ENCODE assay signal across 7 mouse cellular contexts in the genomic region with DNA sequence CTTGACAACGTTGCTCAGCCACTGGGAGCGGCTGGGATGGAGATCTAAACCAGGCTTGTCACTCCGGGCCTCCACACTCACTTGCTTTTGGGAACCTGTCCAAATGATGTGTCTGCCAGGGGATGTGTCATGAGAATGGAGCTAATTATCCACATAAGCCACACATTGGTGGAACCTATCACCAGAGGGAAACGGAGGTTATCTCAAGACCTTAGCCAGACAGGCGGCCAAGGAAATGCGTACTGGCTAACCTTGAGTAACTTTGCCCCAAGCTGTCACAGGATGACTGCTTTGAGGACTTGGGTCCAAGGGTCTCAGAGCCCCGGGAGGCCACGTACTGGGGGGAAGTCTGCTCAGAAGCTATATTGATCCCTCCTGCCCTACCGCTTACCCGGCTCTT. TPM values are rescaled to one million over a fixed set of nuclear protein-coding genes. Genes with fewer than 3 reads are reported as not detected.
DNase-seq lines count a peak whose midpoint lies in the region; ATAC-seq and TF ChIP-seq lines count a peak whose summit lies in the region.

No protein-coding gene starts in this region.

- peaks cover 14% of the 10 kb centered on the region for H3K27me3 ChIP-seq in embryonic facial prominence, embryonic 11.5 days (ENCODE audit: control insufficient read depth, insufficient read depth, low read length)
- no peaks in the 10 kb centered on the region for H3K27me3 ChIP-seq in heart, embryonic 12.5 days (replicated peaks)
- peaks cover 56% of the 10 kb centered on the region for H3K27me3 ChIP-seq in kidney, embryonic 15.5 days
- H3K27me3 ChIP-seq in lung, embryonic 14.5 days (ENCODE audit: insufficient read depth, low read length) = peaks cover 13% of the 10 kb centered on the region; the same call in 1 of the 2 replicates
- 0 out of 2 replicates have a peak, but pooled peaks cover 7% of the 10 kb centered on the region for H3K27me3 ChIP-seq in stomach, embryonic 16.5 days (ENCODE audit: control insufficient read depth, insufficient read depth, low read length)

- no peaks in the 10 kb centered on the region for H3K36me3 ChIP-seq in embryonic facial prominence, embryonic 11.5 days (replicated peaks; ENCODE audit: control insufficient read depth, insufficient read depth, low read depth, low read length)
- H3K36me3 ChIP-seq in heart, embryonic 12.5 days = no peaks in the 10 kb centered on the region
- H3K36me3 ChIP-seq in kidney, embryonic 15.5 days = no peaks in the 10 kb centered on the region
- H3K36me3 ChIP-seq in lung, embryonic 14.5 days (ENCODE audit: insufficient read depth) = no peaks in the 10 kb centered on the region
- no peaks in the 10 kb centered on the region for H3K36me3 ChIP-seq in stomach, embryonic 16.5 days (ENCODE audit: control insufficient read depth, insufficient read depth, low read length)

- TF ChIP-seq CTCF in lung, embryonic 14.5 days (IDR thresholded peaks at IDR 0.05; ENCODE audit: low read depth) = no peak

- 20% methylated on average over 10 of the region's 10 CpGs for WGBS in embryonic facial prominence, embryonic 11.5 days
- WGBS in heart, embryonic 12.5 days = 15% methylated on average over 10 of the region's 10 CpGs
- 29% methylated on average over 10 of the region's 10 CpGs for WGBS in kidney, embryonic 15.5 days
- WGBS in lung, embryonic 14.5 days = 18% methylated on average over 10 of the region's 10 CpGs
- 36% methylated on average over 10 of the region's 10 CpGs for WGBS in stomach, embryonic 16.5 days

- H3K27ac ChIP-seq in embryonic facial prominence, embryonic 11.5 days (replicated peaks; ENCODE audit: low read depth, low read length) = no peak overlapping the region
- H3K27ac ChIP-seq in heart, embryonic 12.5 days (ENCODE audit: poor library complexity, severe bottlenecking) = peak overlapping the region; percentile 86
- no peak overlapping the region for H3K27ac ChIP-seq in kidney, embryonic 15.5 days
- H3K27ac ChIP-seq in lung, embryonic 14.5 days (ENCODE audit: low read depth) = no peak overlapping the region
- H3K27ac ChIP-seq in stomach, embryonic 16.5 days (ENCODE audit: low read length) = no peak overlapping the region

- peak; percentile 15 for DNase-seq in ZHBTc4 (ENCODE audit: low read depth, low spot score)
- no peak for DNase-seq in embryonic facial prominence, embryonic 11.5 days (ENCODE audit: low spot score)
- DNase-seq in lung, embryonic 14.5 days = peak; percentile 81

- H3K4me3 ChIP-seq in embryonic facial prominence, embryonic 11.5 days (ENCODE audit: low read depth, low read length) = peak overlapping the region; percentile 56
- peak overlapping the region; percentile 78 for H3K4me3 ChIP-seq in heart, embryonic 12.5 days
- peak overlapping the region; percentile 68 for H3K4me3 ChIP-seq in kidney, embryonic 15.5 days (replicated peaks)
- peak overlapping the region; percentile 56 for H3K4me3 ChIP-seq in lung, embryonic 14.5 days (ENCODE audit: low read depth, low read length)
- H3K4me3 ChIP-seq in stomach, embryonic 16.5 days (replicated peaks; ENCODE audit: low read length) = peak overlapping the region; percentile 62

- no peaks in the 10 kb centered on the region for H3K9me3 ChIP-seq in embryonic facial prominence, embryonic 11.5 days (replicated peaks; ENCODE audit: control insufficient read depth, low read length)
- no peaks in the 10 kb centered on the region for H3K9me3 ChIP-seq in heart, embryonic 12.5 days (replicated peaks)
- H3K9me3 ChIP-seq in kidney, embryonic 15.5 days (replicated peaks) = no peaks in the 10 kb centered on the region
- no peaks in the 10 kb centered on the region for H3K9me3 ChIP-seq in lung, embryonic 14.5 days (ENCODE audit: low read depth, low read length)
- H3K9me3 ChIP-seq in stomach, embryonic 16.5 days (replicated peaks; ENCODE audit: control insufficient read depth, low read length) = no peaks in the 10 kb centered on the region

- peaks cover 2% of the 10 kb centered on the region; the same call in 1 of the 2 replicates for H3K4me1 ChIP-seq in embryonic facial prominence, embryonic 11.5 days (ENCODE audit: control insufficient read depth, insufficient read depth, low read length)
- peaks cover 43% of the 10 kb centered on the region for H3K4me1 ChIP-seq in heart, embryonic 12.5 days (replicated peaks)
- H3K4me1 ChIP-seq in kidney, embryonic 15.5 days = peaks cover 57% of the 10 kb centered on the region
- H3K4me1 ChIP-seq in lung, embryonic 14.5 days (ENCODE audit: insufficient read depth) = peaks cover 4% of the 10 kb centered on the region; the same call in 1 of the 2 replicates
- H3K4me1 ChIP-seq in stomach, embryonic 16.5 days (ENCODE audit: control insufficient read depth, insufficient read depth, low read length) = no peaks in the 10 kb centered on the region

- ATAC-seq in embryonic facial prominence, embryonic 11.5 days (replicated peaks; ENCODE audit: insufficient number of reproducible peaks, low FRiP score, low TSS enrichment, low read depth) = no peak
- 0 out of 2 replicates have a peak, but pooled peaks have one; percentile 19 for ATAC-seq in heart, embryonic 12.5 days (ENCODE audit: insufficient number of reproducible peaks, low FRiP score)
- no peak for ATAC-seq in kidney, embryonic 15.5 days (replicated peaks; ENCODE audit: low FRiP score)
- peak; percentile 15 for ATAC-seq in lung, embryonic 14.5 days (ENCODE audit: insufficient read depth)
- no peak for ATAC-seq in stomach, embryonic 16.5 days (ENCODE audit: insufficient read depth, low FRiP score)
- ATAC-seq in cerebellum, adult (ENCODE audit: insufficient number of reproducible peaks, low FRiP score, low TSS enrichment) = no peak

- peak overlapping the region; percentile 95; the same call in 1 of the 2 replicates for H3K4me2 ChIP-seq in embryonic facial prominence, embryonic 11.5 days (ENCODE audit: low read depth, low read length)
- H3K4me2 ChIP-seq in heart, embryonic 12.5 days = peak overlapping the region; percentile 85
- H3K4me2 ChIP-seq in kidney, embryonic 15.5 days = peak overlapping the region; percentile 95
- peak overlapping the region; percentile 87 for H3K4me2 ChIP-seq in lung, embryonic 14.5 days
- H3K4me2 ChIP-seq in stomach, embryonic 16.5 days (ENCODE audit: low read depth, low read length) = peak overlapping the region; percentile 83

- no peak overlapping the region for H3K9ac ChIP-seq in embryonic facial prominence, embryonic 11.5 days (replicated peaks; ENCODE audit: low read length)
- peak overlapping the region; percentile 81 for H3K9ac ChIP-seq in heart, embryonic 12.5 days
- H3K9ac ChIP-seq in kidney, embryonic 15.5 days = peak overlapping the region; percentile 62
- H3K9ac ChIP-seq in lung, embryonic 14.5 days = peak overlapping the region; percentile 74
- peak overlapping the region; percentile 84; the same call in 1 of the 2 replicates for H3K9ac ChIP-seq in stomach, embryonic 16.5 days (ENCODE audit: low read length)

RNA-seq across cellular contexts. Expression of a gene that starts 2.3 kb away (rescaled TPM):
- 6.2 and 8.0 TPM in 2 replicates for polyA plus RNA-seq in embryonic facial prominence, embryonic 11.5 days (2014; fragmentation: Nextera tagmentation; extraction: Ambion mirVana)
- 23.8 and 27.1 TPM in 2 replicates for polyA plus RNA-seq in heart, embryonic 12.5 days (2016; fragmentation: Nextera tagmentation; extraction: Ambion mirVana)
- 11.8 and 12.0 TPM in 2 replicates for polyA plus RNA-seq in kidney, embryonic 15.5 days (2015; fragmentation: Nextera tagmentation; extraction: Ambion mirVana)
- 4.9 and 7.9 TPM in 2 replicates for polyA plus RNA-seq in lung, embryonic 14.5 days (2014; fragmentation: Nextera tagmentation; extraction: Ambion mirVana)
- 11.1 and 11.7 TPM in 2 replicates for polyA plus RNA-seq in stomach, embryonic 16.5 days (2015; fragmentation: Nextera tagmentation; extraction: Ambion mirVana)

Comparison
In these comparisons a context has a peak if more than half of its experiments do, and no peak if none do; other contexts are left out.
1. ATAC-seq: peak in heart, embryonic 12.5 days (single experiment) and lung, embryonic 14.5 days (single experiment); none in embryonic facial prominence, embryonic 11.5 days (single experiment), kidney, embryonic 15.5 days (single experiment), stomach, embryonic 16.5 days (single experiment) and cerebellum, adult (single experiment).
2. Peak in every context shown above with its lines, with median percentiles within 50 percentile points of each other: H3K4me2 ChIP-seq and H3K4me3 ChIP-seq.